Comparison of ENCODE assay signal across 8 mouse cellular contexts in the genomic region with DNA sequence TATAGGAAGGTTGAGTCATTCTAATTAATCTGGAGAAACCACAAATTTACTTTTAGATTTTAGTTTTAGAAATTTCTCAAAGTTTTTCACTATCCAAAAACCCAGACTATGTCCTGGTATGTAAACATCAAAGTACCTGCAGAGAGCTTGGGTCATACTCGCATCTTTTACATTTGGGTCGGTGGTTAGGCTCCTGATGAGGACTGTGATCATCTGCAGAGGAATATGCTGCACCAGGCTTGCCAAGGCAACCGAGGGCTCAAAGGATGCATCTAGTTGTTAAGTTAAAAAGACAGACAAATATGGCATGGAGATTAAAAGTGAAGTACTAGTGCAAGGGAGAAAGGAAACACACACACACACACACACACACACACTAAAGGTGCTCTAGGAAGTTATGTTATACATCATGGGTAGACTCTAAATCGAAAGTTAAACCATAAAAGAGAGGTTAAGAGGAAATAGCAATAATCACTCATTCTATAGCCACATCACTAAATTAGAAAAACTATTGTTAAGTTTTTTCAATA. TPM values are rescaled to one million over a fixed set of nuclear protein-coding genes. Genes with fewer than 3 reads are reported as not detected.
A peak's percentile ranks its signal among the peaks of the same experiment; 100 is the strongest.
DNase-seq lines count a peak whose midpoint lies in the region; ATAC-seq and TF ChIP-seq lines count a peak whose summit lies in the region.

No protein-coding gene starts in this region.

- peaks cover 22% of the 10 kb centered on the region for H3K4me1 ChIP-seq in kidney, embryonic 14.5 days (ENCODE audit: control insufficient read depth, insufficient read depth, low read length)
- peaks cover 3 to 8% of the 10 kb centered on the region in 2 experiments; a peak in 3 of 4 replicates for H3K4me1 ChIP-seq in MEL (ENCODE audit: control insufficient read depth in 1 of 2, insufficient read depth in 2 of 2, low read length in 2 of 2)
- peaks cover 18% of the 10 kb centered on the region for H3K4me1 ChIP-seq in forebrain, postnatal 0 days (ENCODE audit: insufficient read depth)
- H3K4me1 ChIP-seq in midbrain, embryonic 11.5 days (ENCODE audit: control insufficient read depth, insufficient read depth, low read length): peaks cover 18% of the 10 kb centered on the region

- no peaks in the 10 kb centered on the region for H3K9me3 ChIP-seq in kidney, embryonic 14.5 days (ENCODE audit: control insufficient read depth, low read length)
- H3K9me3 ChIP-seq in MEL (replicated peaks; ENCODE audit: insufficient read depth, low read length): no peaks in the 10 kb centered on the region
- H3K9me3 ChIP-seq in forebrain, postnatal 0 days (ENCODE audit: low read length): no peaks in the 10 kb centered on the region
- no peaks in the 10 kb centered on the region for H3K9me3 ChIP-seq in midbrain, embryonic 11.5 days (ENCODE audit: control insufficient read depth, low read length)

- H3K79me2 ChIP-seq in MEL (ENCODE audit: control insufficient read depth, insufficient read depth, low read length, poor library complexity): peaks cover 38% of the 10 kb centered on the region

- no peak for DNase-seq in kidney, postnatal 36 days
- DNase-seq in MEL (ENCODE audit: low read depth, low spot score): peak; percentile 26
- DNase-seq in forebrain, postnatal 0 days: no peak
- no peak for DNase-seq in midbrain, embryonic 11.5 days (ENCODE audit: low spot score, missing footprints)
- DNase-seq in urinary bladder, postnatal 10 days (ENCODE audit: low spot score): no peak
- DNase-seq in retina, embryonic 14.5 days (ENCODE audit: low spot score): no peak
- DNase-seq in right cerebral cortex, postnatal 10 days (ENCODE audit: low spot score in 2 of 2): no peak

- no peak for TF ChIP-seq EP300 in MEL (IDR thresholded peaks at IDR 0.05; ENCODE audit: low read depth in 1 of 2, low read length in 2 of 2)

- H3K27ac ChIP-seq in kidney, embryonic 14.5 days (ENCODE audit: low read depth, low read length): no peak overlapping the region
- H3K27ac ChIP-seq in MEL (ENCODE audit: control insufficient read depth, low read depth, low read length): 0 out of 2 replicates have a peak overlapping the region, but pooled peaks have one; percentile 1
- H3K27ac ChIP-seq in forebrain, postnatal 0 days (ENCODE audit: low read depth, low read length): no peak overlapping the region
- H3K27ac ChIP-seq in midbrain, embryonic 11.5 days (ENCODE audit: low read depth, low read length): no peak overlapping the region

- peaks cover 22% of the 10 kb centered on the region; the same call in 1 of the 2 replicates for H3K36me3 ChIP-seq in kidney, embryonic 14.5 days (ENCODE audit: control insufficient read depth, insufficient read depth, low read length)
- H3K36me3 ChIP-seq in MEL (ENCODE audit: control insufficient read depth in 1 of 2, insufficient read depth in 2 of 2, low read length in 2 of 2): peaks cover 17 to 21% of the 10 kb centered on the region in 2 experiments
- peaks cover 20% of the 10 kb centered on the region; the same call in 1 of the 2 replicates for H3K36me3 ChIP-seq in forebrain, postnatal 0 days (ENCODE audit: insufficient read depth)
- no peaks in the 10 kb centered on the region for H3K36me3 ChIP-seq in midbrain, embryonic 11.5 days (ENCODE audit: control insufficient read depth, insufficient read depth, low read length)

- H3K27me3 ChIP-seq in kidney, embryonic 14.5 days (ENCODE audit: control insufficient read depth, insufficient read depth, low read length): no peaks in the 10 kb centered on the region
- H3K27me3 ChIP-seq in MEL (ENCODE audit: control insufficient read depth in 1 of 2, insufficient read depth in 2 of 2, low read length in 2 of 2): no peaks in the 10 kb centered on the region
- H3K27me3 ChIP-seq in forebrain, postnatal 0 days (ENCODE audit: insufficient read depth, low read length): no peaks in the 10 kb centered on the region
- no peaks in the 10 kb centered on the region for H3K27me3 ChIP-seq in midbrain, embryonic 11.5 days (ENCODE audit: control insufficient read depth, insufficient read depth, low read length)

- no peak for TF ChIP-seq CTCF in MEL (IDR thresholded peaks at IDR 0.05 in 2 of 3, conservative IDR thresholded peaks at IDR 0.05 in 1 of 3; ENCODE audit: control insufficient read depth in 1 of 3, insufficient read depth in 1 of 3, low read depth in 2 of 3, low read length in 3 of 3, poor library complexity in 1 of 3, severe bottlenecking in 1 of 3)
- TF ChIP-seq CTCF in forebrain, postnatal 0 days (IDR thresholded peaks at IDR 0.05; ENCODE audit: low read depth): no peak

- no peak for TF ChIP-seq RAD21 in MEL (IDR thresholded peaks at IDR 0.05; ENCODE audit: low read depth, low read length)

- peak overlapping the region; percentile 16 for H3K4me3 ChIP-seq in kidney, embryonic 14.5 days (ENCODE audit: low read length)
- H3K4me3 ChIP-seq in MEL (ENCODE audit: control insufficient read depth in 1 of 2, insufficient read depth in 1 of 2, low read depth in 2 of 2, low read length in 2 of 2): peak overlapping the region; percentile 52 to 86
- no peak overlapping the region for H3K4me3 ChIP-seq in forebrain, postnatal 0 days (ENCODE audit: low read depth, low read length)
- no peak overlapping the region for H3K4me3 ChIP-seq in midbrain, embryonic 11.5 days (ENCODE audit: low read depth, low read length)

- H3K4me2 ChIP-seq in kidney, embryonic 14.5 days (replicated peaks; ENCODE audit: low read depth, low read length): peak overlapping the region; percentile 97
- H3K4me2 ChIP-seq in forebrain, postnatal 0 days (ENCODE audit: low read depth): peak overlapping the region; percentile 97
- peak overlapping the region; percentile 20; the same call in 1 of the 2 replicates for H3K4me2 ChIP-seq in midbrain, embryonic 11.5 days

- no peak for ATAC-seq in kidney, embryonic 14.5 days (ENCODE audit: low FRiP score, low TSS enrichment)
- ATAC-seq in forebrain, postnatal 0 days: no peak
- no peak for ATAC-seq in midbrain, embryonic 11.5 days (ENCODE audit: low FRiP score)

- WGBS in kidney, embryonic 14.5 days: 82% methylated on average over 4 of the region's 4 CpGs
- 79% methylated on average over 4 of the region's 4 CpGs for WGBS in forebrain, postnatal 0 days
- WGBS in midbrain, embryonic 11.5 days: 81% methylated on average over 4 of the region's 4 CpGs

- peak overlapping the region; percentile 18; the same call in 1 of the 2 replicates for H3K9ac ChIP-seq in kidney, embryonic 14.5 days (ENCODE audit: low read depth, low read length)
- peak overlapping the region; percentile 94 for H3K9ac ChIP-seq in MEL (ENCODE audit: control insufficient read depth, low read depth, low read length, poor library complexity, severe bottlenecking)
- no peak overlapping the region for H3K9ac ChIP-seq in forebrain, postnatal 0 days
- no peak overlapping the region for H3K9ac ChIP-seq in midbrain, embryonic 11.5 days (ENCODE audit: low read length)

- no peak for TF ChIP-seq POLR2A in MEL (IDR thresholded peaks at IDR 0.05; ENCODE audit: control insufficient read depth in 1 of 2, insufficient read depth in 1 of 2, low read depth in 1 of 2, low read length in 2 of 2, poor library complexity in 1 of 2)

TF ChIP-seq in MEL, 35 proteins besides CTCF, POLR2A, EP300 and RAD21:
- no peak for TF ChIP-seq BHLHE40 (IDR thresholded peaks at IDR 0.05; ENCODE audit: borderline replicate concordance, low read depth, low read length)
- no peak for TF ChIP-seq POLR2AphosphoS2 (IDR thresholded peaks at IDR 0.05; ENCODE audit: low read length)
- no peak for TF ChIP-seq MYC (IDR thresholded peaks at IDR 0.05; ENCODE audit: low read depth, low read length)
- no peak for TF ChIP-seq TBP (IDR thresholded peaks at IDR 0.05; ENCODE audit: low read depth, low read length)
- TF ChIP-seq CHD2 (IDR thresholded peaks at IDR 0.05; ENCODE audit: low read length): no peak
- TF ChIP-seq ZKSCAN1 (IDR thresholded peaks at IDR 0.05; ENCODE audit: low read depth, low read length): no peak
- TF ChIP-seq JUND (IDR thresholded peaks at IDR 0.05; ENCODE audit: low read depth, low read length): no peak
- TF ChIP-seq E2F4 (IDR thresholded peaks at IDR 0.05; ENCODE audit: borderline replicate concordance, low read depth, low read length): no peak
- no peak for TF ChIP-seq MAZ (IDR thresholded peaks at IDR 0.05; ENCODE audit: low read depth, low read length)
- no peak for TF ChIP-seq RCOR1 (IDR thresholded peaks at IDR 0.05; ENCODE audit: low read depth, low read length)
- no peak for TF ChIP-seq HCFC1 (IDR thresholded peaks at IDR 0.05; ENCODE audit: low read depth, low read length)
- no peak for TF ChIP-seq ZC3H11A (IDR thresholded peaks at IDR 0.05; ENCODE audit: low read depth, low read length)
- TF ChIP-seq MYB (IDR thresholded peaks at IDR 0.05; ENCODE audit: low read depth, low read length): no peak
- no peak for TF ChIP-seq USF1 (IDR thresholded peaks at IDR 0.05; ENCODE audit: low read depth, low read length)
- no peak for TF ChIP-seq KAT2A (conservative IDR thresholded peaks at IDR 0.05; ENCODE audit: low read depth, low read length)
- no peak for TF ChIP-seq GATA1 (IDR thresholded peaks at IDR 0.05; ENCODE audit: low read depth, low read length)
- TF ChIP-seq UBTF (IDR thresholded peaks at IDR 0.05; ENCODE audit: borderline replicate concordance, insufficient read depth, low read depth, low read length): no peak
TF ChIP-seq in MEL: peak in this region for 0.

RNA-seq across cellular contexts. Expression of a gene that starts 2.6 kb away (rescaled TPM):
- 14.3 and 25.5 TPM in 2 replicates for polyA plus RNA-seq in kidney, embryonic 14.5 days (2014; fragmentation: Nextera tagmentation; extraction: Ambion mirVana)
- total RNA-seq in MEL (2012; rRNA removed): 27.5 and 32.3 TPM in 2 replicates
- 10 to 100 TPM in 1 of 2 experiments, not detected in 1; 22.6 TPM for polyA plus RNA-seq in MEL (2012; ENCODE audit: insufficient read depth in 1 of 2, insufficient read length in 2 of 2, low read depth in 1 of 2, low replicate concordance in 2 of 2, missing spikeins in 1 of 2)
- total RNA-seq in forebrain, postnatal 0 days (2014; rRNA removed): 36.6 and 40.3 TPM in 2 replicates
- polyA plus RNA-seq in forebrain, postnatal 0 days (2015; fragmentation: Nextera tagmentation; extraction: Ambion mirVana): 16.4 and 18.4 TPM in 2 replicates
- polyA plus RNA-seq in midbrain, embryonic 11.5 days (2014; fragmentation: Nextera tagmentation; extraction: Ambion mirVana): 31.5 and 34.5 TPM in 2 replicates

Comparison
In these comparisons a context has a peak if more than half of its experiments do, and no peak if none do; other contexts are left out.
1. H3K4me2 ChIP-seq: peak in every context shown above with its lines; median percentile 97 in kidney, embryonic 14.5 days; 97 in forebrain, postnatal 0 days; 20 in midbrain, embryonic 11.5 days.
2. H3K4me3 ChIP-seq: peak in kidney, embryonic 14.5 days (single experiment) and MEL (2 of 2); none in forebrain, postnatal 0 days (single experiment) and midbrain, embryonic 11.5 days (single experiment).
3. H3K9ac ChIP-seq: peak in kidney, embryonic 14.5 days (single experiment) and MEL (single experiment); none in forebrain, postnatal 0 days (single experiment) and midbrain, embryonic 11.5 days (single experiment).